Mouse (Mus musculus): ENCODE data around the gene Faah.

Gene Faah

DNA sequence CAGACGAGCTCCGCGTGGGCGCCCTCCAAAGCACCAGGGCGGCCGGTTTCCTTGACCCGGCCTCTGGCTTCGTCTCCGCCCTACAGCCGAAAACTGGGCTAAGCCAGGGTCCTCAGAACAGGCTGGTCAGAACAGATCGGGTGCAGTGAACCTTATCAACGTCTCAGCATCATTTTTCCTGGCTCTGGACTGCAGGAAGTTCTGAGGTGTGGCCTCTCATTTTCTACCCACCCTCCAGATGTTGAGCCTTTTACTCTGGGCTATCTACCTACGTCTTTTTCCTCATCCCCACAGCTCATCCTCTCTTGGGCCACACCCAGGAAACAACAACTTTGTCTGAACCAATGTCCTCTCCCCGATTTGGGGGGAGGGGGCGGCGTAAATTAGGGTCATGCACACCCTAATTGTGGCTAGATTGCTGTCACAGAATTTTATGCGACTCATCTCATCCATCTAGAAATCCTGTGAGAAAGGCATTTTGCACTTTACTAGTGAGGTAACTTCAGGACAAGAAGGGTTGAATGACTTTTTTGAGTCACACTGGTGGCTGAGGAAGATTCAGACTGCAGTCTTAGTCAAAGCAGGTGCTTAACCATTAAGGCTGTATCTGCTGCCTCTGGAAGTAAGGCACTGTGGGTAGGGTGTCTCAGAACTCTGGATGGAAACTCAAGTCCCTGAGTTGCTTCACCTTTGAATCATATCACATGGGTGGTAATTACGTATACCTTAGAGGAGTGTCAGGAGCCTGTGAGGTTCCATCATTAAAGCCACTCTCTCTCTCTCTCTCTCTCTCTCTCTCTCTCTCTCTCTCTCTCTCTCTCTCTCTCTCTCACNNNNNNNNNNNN lies at the start of gene Faah:
TSS of gene Faah (minus strand) at position 25 of the 845 bp plus-strand sequence.
- DNase-seq (ENCODE audit: low spot score) = no peak

DNA sequence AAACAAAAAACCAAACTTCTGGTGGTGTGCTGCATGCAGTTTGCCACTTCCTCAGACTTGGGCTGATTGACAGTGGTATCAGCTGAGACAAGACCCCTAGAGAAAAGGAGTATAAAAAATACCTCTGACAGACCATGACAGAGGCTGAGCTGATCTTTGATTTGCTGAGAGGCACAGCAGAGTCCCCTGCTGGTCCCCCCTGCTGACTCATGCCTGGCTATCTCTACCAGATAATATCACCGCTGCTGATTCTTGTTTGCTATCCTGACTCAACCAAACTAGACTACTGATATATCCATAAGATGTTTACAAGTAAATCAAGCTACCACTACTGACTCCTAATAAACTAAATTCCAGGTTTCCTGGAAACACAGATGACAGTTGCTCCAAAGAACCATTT lies 46.1 kb upstream of the Faah start:
- DNase-seq (ENCODE audit: low spot score) = no peak

DNA sequence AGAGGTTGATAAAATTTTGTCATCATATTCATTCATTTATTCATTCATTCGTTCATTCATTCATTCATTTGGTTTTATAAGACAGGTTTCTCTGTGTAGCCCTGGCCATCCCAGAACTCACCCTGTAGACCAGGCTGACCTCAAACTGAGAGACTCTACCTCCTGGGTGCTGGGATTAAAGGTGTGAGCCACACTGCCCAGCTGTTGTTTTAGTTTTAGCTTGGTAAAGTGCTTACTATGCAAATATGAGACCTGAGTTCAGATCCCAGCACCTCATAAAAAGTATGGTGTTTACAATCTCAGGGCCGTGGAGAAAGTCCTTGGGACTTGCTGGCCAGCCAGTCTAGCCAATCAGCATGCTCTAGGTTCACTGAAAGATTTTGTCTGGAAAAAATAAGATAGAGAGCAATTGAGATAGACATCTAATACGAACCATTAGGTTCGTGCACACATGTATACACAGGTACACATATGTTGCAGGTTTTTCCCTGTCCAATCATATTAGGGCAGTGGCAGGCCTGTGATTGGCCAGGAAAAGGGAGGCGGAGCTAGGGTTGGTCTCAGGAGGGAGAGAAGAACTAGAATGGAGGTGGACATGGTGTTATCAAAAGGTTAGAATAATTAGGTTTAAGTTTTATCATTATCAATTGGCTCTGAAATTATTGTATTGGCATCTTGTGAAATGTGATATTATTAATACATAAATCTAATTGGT lies 41.4 kb upstream of the Faah start:
- no peak for DNase-seq (ENCODE audit: low spot score)

DNA sequence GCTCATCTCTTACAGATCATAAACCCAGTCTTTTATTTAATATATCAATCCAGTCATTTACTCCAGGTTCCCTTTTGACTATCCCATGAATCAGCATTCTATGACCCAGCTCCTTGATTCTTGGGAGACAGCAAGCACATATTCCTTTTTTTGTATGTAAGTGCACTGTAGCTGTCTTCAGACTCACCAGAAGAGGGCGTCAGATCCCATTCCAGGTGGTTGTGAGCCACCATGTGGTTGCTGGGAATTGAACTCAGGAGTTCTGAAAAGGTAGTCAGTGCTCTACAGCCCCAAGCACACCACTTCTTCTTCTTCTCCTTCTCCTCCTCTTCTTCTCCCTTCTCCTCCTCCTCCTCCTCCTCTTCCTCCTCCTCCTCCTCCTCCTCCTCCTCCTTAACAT lies 39.8 kb upstream of the Faah start:
- DNase-seq (ENCODE audit: low spot score) = no peak

DNA sequence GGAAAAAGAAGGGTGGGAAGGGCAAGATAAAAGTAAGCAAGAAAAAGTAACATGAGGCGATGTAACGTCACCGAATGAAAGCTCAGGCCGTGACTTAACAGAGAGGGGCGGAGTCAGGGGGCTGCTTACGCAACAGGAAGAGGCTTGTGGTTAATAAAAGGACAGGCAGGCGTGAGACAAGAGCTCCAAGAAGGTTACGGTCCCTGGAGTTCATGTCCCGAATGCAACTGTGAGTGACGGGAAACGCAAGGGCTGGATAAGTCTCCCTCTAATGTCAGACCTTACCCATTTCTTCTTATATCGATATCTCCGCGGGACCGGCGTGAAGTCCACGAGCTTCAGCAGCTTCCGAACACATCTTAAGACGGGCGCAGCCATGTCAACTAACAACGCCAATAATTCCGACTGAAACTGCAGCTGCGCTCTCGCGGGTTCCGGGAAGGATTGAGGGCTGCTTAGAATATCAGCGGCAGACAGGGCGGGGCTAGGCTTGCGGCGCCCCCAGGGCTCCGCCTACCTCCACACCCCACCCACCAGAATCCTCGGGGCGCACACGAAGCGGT lies 35.8 kb upstream of the Faah start, which contains the start of gene Nsun4:
TSS of gene Nsun4 (minus strand) at position 478 of the 563 bp plus-strand sequence.
- peak; percentile 89 for DNase-seq (ENCODE audit: low spot score)

DNA sequence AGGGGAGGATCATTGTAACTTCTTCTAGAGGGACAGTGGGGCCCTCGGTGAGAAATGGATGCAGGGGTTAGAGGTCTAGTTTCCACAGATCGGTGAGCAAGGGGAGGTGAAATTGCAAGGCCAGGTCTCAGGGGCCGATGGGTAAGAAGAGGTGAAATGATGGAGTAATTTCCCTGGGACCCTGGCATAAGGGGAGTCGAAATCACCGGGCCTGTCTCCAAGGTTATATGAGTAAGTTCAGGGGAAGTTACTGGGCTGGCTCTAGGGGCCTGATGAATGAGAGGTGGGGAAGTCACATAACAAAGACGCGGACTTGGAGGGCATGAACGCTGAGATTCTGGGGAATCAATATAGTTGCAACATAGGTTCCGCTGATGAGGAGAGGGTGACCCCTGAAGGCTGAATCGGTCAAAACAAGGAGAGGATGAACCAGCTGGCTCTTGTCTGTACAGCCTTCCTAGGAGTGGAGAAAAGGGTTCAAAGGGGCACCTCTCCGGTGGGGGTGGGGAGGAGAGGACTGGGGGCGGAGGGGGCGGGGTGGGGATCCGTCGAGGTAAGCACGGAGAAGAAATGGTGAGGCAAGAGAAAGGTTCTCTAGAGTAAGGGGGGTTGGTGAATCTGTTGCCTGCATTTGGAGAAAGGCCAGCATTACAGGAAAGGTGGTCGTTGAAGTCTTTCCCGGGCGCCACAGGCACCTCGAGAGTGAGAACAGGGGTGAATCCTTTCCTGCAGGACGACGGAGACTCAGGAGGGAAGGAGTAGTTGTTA lies 35.0 kb upstream of the Faah start:
- DNase-seq (ENCODE audit: low spot score) = no peak

DNA sequence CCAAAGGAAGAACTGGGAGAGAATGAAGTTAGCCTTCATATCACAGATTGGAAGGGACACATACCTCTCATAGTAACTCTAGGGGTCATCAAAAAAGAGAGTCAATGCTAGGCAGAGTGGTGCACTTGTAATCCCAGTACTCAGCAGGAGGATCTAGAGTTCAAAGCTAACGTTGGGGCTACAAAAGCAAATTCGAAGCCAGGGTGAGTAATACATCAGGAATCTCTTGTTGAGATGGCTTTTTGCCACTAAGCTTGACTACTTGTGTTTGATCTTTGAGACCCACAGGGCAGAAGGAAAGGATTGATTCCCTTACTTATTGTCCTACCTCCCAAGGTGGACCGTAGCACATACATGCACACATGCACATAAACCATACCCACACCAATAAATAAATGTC lies 31.5 kb upstream of the Faah start:
- no peak for DNase-seq (ENCODE audit: low spot score)

DNA sequence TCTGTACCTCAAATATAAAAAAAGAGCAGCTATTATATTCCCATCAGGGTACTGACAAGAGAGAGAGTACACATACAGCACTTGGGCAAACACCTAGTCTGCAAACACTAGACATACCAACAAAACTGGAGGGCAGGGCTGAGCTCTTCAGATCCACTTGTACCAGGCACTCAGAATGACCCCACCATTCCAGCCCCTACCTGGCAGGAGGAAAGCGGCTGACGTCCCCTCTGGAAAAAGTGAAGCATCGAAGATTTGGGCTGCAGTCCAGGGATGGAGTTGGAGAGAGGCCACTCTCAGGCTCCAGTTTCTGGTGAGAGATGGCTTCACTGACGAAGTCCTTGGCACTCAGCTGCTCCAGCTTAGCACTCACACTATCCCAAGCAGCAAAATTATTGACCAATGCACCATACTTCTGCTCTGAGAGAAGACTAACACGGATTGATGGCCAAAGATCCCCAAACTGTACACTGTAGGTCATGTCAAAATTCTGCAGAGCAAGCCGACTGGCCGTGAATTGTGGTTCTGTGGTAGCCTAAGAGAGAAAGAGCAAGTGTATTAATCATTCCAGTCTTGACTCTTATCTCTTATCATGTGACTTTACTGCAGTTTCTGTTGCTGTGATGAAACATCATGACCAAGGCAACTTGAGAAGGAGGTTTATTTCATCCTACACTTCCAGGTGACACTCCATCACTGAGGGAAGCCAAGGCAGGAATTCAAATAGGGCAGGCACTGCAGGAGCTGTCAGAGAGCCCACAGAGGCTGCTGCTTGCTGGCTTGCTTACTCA lies 30.6 kb upstream of the Faah start:
- DNase-seq (ENCODE audit: low spot score) = no peak

DNA sequence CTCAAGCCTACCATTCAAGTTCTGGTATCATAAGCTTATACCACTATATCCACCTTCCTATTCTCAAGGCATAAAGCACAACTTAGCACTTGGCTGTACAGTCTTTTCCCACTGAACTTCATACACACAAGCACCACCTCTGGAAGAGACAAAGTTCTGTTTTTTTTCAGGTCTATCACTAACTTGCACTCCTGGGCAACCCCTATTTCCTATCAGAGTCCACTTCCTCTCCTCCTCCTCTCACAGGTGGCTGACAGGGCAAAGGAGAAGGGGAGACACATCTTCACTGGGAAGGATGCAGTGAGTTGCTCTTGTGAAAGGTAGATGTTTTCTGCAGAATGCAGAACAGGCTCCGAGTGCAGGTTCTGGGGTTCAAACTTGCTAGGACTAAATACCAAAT lies 30.0 kb upstream of the Faah start:
- DNase-seq (ENCODE audit: low spot score) = no peak

DNA sequence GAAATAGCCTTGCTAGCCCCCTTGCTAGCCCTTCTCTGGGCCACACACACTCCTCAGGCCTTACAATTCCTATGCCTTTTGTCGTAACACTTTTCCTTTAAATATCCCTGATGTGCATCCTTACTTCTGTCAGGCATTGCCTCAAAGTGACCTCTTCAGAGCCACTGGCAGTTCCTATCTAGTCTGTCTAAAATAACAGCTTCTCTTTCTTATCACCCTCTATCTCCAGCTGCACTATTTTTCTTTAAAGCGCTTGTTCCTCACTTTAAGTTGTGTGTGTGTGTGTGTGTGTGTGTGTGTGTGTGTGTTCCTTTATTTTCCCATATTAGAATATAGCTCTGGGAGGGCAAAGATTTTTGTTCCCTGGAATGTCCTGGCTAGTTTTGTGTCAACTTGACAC lies 28.9 kb upstream of the Faah start:
- DNase-seq (ENCODE audit: low spot score) = no peak

DNA sequence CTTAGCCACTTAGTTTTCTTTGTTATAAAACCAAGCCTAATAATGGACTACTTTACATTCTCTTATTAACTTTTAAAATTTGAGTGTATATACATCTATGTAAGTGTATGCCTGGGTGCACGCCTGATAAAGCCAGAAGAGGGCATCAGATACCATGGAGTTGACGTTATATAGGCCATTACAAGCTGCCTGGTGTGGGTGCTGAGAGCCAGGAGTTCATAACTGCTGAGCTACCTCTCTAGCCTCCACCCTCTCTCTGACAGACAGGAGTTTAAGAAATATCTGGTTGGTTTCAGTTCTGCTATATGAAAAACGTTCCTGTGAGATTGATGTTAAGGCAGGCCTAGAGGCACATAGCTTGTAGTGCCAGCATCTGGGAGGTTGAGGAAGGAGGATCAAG lies 24.5 kb upstream of the Faah start:
- no peak for DNase-seq (ENCODE audit: low spot score)

DNA sequence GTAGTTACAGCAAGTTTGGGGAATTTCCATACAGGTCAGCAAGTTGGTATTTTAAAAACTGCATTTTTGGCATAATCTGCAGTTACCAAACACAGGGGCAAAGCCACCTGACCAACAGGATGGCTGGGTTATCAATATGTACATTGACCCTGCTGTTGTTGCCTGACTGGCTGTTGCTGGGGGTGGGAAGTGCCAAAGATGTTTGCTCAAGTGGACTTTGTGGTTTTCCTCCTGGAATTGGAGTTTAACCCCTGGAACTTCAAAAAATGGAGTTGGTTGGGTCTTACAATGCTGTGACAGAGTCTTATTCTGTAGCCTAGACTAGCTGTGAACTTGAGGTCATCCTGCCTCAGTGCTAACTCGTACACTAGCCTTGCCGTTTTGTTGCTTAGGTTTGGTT lies 22.7 kb upstream of the Faah start:
- DNase-seq (ENCODE audit: low spot score) = no peak

DNA sequence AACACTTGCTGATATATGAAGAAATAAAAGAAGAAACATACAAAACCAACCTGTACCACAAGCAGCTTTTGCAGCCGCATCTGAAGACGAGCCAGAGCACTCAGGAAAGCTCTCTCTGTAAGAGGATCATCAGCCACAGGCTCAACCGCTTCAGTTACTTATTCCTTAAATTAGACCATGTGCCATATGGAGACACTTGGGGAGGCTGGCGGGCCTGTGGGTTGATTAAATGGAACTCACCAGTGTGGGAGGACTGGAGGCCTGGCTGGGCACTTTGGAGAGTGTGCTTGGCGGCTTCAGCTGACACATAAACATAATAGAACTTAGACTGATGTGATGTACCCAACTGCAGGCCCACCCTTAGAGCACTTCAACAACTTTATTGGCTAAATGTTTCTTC lies 15.6 kb upstream of the Faah start:
- DNase-seq (ENCODE audit: low spot score) = no peak

DNA sequence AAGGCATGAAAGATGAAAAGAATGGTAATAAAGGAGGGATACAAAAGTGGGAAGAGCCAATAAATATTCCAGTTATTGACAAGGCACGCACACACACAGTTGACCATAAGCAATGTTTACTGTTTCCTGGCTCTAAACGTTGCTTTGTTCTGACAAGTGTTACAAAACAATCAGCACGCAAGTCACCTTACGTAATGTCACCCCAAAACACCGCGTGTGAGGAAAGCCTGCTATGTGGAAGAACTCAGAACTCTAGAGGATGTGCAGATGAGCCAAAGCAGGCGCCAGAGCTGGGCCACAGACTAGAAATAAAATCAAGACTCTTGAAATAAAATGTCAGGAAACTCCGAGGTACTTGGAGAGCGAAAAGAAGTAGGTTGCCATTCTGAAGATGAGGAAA lies 15.2 kb upstream of the Faah start:
- DNase-seq (ENCODE audit: low spot score) = no peak

DNA sequence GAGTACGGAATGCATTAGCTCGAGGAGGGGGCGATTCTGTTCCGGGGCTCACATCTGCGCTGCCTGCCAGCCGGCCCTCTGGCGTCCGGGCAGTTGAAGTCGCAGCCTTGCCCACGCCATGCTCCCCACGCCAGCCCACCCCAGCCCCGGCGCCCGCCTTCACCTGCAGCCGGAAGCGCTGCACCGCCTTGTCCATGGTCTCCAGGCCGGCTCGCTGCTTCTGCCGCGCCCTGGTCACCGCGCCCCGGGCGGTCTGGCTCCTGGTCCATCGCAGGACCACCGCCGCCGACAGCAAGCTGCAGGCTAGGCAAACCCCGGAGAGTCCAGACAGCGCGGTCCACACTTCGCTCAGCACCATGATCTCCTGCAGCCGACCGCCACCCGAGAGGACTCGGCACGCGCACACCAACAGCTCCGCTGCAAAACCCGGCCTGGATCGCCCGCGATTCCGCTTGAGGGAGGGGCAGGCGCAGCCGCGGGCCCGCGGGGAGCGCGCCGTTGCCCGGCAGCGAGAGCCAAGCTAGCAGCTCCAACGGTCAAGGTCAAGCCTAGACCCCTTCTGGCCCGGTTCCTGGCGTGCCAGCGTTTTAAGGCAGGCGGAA lies 325 bp downstream of the Faah start:
- DNase-seq (ENCODE audit: low spot score) = peak; percentile 84

DNA sequence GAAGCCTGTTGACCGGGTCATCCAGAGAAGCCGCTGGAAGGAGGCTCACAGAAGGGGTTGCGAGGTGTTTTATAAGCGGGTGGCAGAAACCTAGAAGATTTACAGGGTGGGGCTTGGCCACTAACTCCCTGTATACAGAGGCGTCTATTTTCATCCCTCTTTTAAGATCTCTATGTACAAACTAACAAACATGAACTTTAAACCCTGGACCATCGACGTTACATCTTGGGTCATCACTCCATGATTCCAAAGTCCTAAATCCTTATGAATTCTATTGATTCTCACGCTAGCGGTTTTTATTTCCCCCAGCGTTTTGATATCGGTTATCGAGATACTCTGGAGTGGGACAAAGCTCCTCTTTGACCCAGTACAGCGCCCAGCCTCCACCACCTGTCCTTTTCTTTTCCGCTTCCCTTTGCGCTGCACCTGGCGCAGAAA lies 845 bp downstream of the Faah start:
- no peak for DNase-seq (ENCODE audit: low spot score)

DNA sequence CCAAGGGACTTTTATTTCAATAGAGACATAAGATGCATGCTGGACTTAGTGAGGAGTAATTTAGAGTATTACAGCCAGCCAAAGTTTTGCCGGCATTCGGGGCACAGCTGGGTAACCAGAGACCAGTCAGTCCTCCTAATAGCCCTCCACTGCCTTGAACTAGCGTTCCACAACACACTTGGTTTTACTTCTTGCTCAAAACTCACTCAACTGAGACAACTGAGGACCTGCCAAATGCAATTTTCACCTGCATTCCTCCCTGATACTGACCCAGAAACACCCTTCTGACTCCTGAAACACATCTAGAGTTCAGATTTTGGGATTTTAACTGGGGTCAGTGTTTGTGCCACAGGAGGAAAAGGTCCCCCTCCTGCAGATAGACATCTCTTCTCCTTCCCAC lies 1.3 kb downstream of the Faah start:
- DNase-seq (ENCODE audit: low spot score) = no peak

DNA sequence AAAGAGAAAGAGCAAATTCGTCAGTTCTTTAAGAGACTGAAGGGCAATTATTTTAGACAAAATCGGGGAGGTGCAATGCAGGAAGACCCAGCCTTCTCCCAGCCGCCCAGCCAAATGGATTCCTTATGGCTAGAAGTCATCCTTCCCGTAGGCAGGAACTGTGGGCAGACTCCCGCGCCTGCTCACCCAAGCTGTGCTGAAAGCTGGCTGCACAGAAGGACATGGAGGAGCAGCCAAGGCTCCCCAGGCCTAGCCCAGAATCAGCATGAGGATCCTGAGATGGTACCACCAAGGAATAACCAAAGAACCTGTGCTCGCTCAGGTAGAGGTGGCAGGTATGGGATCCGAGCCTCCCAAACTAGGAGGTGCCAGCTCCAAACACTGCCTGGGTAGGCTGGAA lies 1.7 kb downstream of the Faah start:
- no peak for DNase-seq (ENCODE audit: low spot score)

DNA sequence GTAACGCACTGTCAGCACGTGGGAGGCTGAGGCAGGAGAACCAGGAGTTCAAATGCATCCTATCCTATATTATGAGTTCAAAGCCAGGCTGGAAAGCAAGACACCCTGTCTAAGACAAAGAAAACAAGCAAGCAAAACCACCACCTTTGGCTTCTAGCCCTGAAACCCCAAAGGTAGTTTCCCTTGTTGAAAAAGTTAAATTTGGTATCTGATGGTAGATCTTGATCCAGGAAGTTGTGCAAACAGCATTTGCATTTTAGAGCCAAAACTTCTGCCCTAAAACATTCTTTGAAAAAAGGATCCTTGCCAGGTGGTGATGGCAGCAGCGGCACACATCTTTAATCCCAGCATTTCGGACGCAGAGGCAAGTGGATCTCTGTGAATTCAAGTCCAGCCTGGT lies 2.2 kb downstream of the Faah start:
- no peak for DNase-seq (ENCODE audit: low spot score)

DNA sequence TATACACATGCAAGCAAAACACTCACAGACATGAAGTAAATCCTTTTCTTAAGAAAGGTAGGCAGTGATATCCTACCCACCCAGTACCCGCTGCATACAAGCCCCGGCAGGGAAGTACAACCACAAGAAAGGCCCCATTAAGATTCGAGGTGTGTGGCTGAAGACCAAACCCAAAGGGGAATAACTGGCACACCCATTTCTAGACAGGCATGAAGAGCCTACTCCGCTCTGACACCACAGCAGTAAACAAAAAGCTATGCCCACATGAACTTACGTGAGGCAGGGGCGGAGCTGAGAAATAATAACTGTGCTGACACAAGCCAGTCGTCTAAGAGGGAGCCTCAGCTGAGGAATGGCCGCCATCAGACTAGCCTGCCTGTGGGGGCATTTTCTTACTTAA lies 7.5 kb downstream of the Faah start:
- DNase-seq (ENCODE audit: low spot score) = no peak

DNA sequence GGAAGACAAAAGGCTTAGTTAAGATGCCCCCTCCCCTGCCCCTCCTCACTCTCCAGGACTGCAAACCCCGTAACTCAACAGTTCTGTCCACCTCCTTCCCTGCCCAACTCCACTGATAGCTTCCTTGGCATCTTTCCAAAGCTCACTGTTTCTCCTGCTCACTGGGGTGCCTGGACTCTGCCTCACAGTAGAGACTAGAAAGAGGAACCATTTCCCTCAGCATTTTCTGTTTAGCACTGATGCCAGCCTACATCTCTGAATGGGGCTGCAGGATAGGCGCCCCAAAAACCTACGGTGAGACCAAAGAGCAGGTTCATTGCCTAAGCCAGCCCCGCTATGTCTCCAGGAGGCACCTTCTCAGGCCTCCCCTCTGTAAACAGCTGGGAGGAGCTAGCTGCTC lies 16.5 kb downstream of the Faah start:
- DNase-seq (ENCODE audit: low spot score) = no peak

Data from testis, postnatal 14 days (tissue).